Mouse (Mus musculus) brain, embryonic 14.5 days (tissue): ENCODE data around the gene Frem3. TPM values are rescaled to one million over a fixed set of nuclear protein-coding genes. Genes with fewer than 3 reads are reported as not detected.

ENCODE experiments used
- DNase-seq: peaks from one replicate; pipeline ENCODE4 v3.0.0-alpha.2; 2011; ENCODE audit warnings: low read depth
- CTCF ChIP-seq: fragments of 200-500 bp; IDR thresholded peaks from 2 replicates; pipeline ENCODE4 v1.5.1; 2012; ENCODE audit warnings: inconsistent platforms, mild to moderate bottlenecking, moderate library complexity, borderline replicate concordance; ENCODE audit not compliant: insufficient read depth, insufficient read length; ENCODE audit errors: extremely low read depth
- POLR2A ChIP-seq: fragments of 200-500 bp; IDR thresholded peaks from 2 replicates; pipeline ENCODE4 v1.6.1; 2012; ENCODE audit warnings: mild to moderate bottlenecking, inconsistent platforms, borderline replicate concordance; ENCODE audit not compliant: poor library complexity, insufficient read depth, insufficient read length, severe bottlenecking; ENCODE audit errors: extremely low read depth
- polyA plus RNA-seq: library from polyadenylated mRNA; depleted of rRNA; stranded (reverse); fragments of >200 nt; gene quantifications from 2 replicates; pipeline ENCODE4 v1.2.3, GENCODE M21; 2012; rRNA removed

Gene Frem3
- polyA plus RNA-seq, 1 experiment: 0.07 TPM

DNA sequence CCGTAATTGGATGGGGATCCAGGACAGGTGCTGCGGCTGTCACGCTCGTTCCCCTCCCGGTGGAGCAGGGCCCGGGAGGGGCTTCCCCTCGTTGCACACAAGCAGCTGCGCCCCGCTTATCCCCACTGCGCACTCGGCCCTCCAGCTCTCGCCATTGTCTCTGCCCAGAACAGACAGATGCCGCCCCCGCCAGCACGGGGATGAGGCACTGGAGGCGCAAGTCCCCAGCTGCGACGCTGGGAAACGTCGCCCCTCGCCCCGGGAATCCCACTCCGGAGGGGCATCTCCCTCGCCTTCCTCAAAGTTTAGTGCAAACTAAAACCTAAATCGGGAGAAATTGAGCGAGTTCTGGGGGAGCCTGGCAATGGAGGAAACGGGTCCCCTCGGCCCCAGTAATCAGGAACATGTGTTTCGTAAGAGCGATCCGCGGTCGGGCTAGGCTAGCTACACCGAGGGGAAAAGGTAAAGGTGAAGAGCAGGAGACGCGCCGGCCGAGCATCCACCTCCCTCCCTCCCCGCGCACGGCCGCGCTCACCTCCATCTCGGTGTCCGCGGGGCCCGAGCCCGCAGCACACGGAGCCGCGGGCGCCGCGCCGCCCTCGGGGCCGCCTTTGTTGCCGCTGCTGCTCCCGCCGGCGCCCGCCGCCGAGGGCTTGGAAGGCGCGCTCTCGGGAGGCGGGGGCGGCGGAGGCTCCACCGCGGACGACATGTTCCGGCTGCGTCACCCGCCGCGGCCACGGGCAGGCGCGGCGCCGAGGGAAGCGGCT, 127.7 kb downstream of the Frem3 start:
- peak; percentile 87 for DNase-seq
- TF ChIP-seq CTCF (no peak), POLR2A (no peak)

DNA sequence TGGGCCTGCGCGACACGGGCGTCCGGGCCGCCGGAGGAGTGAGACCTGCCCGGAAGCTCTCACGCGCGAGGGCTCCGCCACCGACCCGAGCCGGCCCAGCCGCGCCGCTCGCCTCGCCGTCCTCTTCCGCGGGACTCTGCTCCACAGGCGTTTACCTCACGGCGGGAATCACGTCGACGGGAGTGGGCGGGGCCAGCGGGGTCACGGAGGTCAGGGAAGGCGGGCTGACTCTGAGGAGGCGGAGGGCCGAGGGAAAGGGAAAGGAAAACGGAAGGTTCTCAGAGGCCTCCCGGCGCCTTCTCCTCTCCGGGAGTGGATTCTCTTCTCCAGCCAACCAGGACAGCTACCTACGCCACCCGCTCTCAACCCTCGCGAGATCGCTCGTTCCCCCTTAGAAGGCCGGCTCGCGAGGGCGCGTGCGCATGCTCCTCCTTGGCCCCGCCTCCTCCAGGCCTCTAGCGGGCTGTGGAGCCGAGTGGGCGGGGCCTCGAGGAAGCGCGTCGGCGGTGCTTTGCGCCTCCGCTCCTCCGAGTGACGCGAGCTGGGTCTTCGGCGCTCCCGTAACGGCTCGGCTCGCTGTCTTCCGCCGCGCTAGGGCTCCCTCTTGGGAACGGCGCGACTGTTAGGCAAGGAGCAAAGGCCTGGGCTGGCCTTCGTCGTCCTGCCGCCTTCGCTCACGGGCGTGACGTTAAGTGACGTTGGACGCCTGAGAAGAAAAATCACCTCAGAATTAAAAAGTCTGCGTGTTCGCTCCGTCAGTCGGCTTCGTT, 128.5 kb downstream of the Frem3 start, which contains the start of gene Smarca5:
TSS of gene Smarca5 (minus strand) at position 343 of the 770 bp plus-strand sequence.
- peak; percentile 29; the same call in 1 of the 2 replicates for TF ChIP-seq POLR2A

DNA sequence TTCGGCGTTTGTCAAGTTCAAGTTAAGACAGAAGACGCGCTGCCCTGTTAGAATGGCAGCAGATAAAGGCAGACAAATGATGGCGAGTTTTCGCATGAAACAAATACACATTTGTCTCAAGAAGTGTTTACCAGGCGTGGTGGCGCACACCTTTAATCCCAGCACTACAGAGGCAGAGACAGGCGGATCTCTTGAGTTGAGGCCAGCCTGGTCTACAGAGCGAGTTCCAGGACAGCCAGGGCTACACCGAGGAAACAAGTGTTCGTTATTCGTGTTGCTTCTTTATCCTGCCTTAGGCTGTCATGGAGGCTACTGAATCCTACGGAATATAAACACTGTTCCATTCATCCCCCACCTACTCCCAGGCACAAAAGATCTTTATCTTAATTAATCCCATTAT, 129.1 kb downstream of the Frem3 start:
- no peak for DNase-seq

More for the DNA sequence above, 128.5 kb downstream of the Frem3 start, which contains the start of gene Smarca5:
- DNase-seq: peak; percentile 97

More for the DNA sequence above, 129.1 kb downstream of the Frem3 start:
- TF ChIP-seq POLR2A (no peak), CTCF (no peak)

Other genes with a start within 250 kb of the Frem3 start
- 0.73 and 1.5 TPM in 2 replicates for gene Gypa, start 117.3 kb upstream of the Frem3 start, polyA plus RNA-seq
- 23.9 and 30.8 TPM in 2 replicates for gene Smarca5, start 128.4 kb downstream of the Frem3 start, polyA plus RNA-seq